Mouse (Mus musculus): ENCODE results near the gene Wdr19. TPM values are rescaled to one million over a fixed set of nuclear protein-coding genes. Genes with fewer than 3 reads are reported as not detected.

Wdr19 gene
- 4.6 and 6.1 TPM in 2 replicates for polyA plus RNA-seq (2012; rRNA removed)

GRCm38 (mm10) chr5:65199346-65200128, at the start of gene Wdr19:
TSS of gene Wdr19 (plus strand) at chr5:65199696.

Other genes starting within 250 kb of the Wdr19 start
- gene Tlr6, start 239.6 kb upstream of the Wdr19 start, polyA plus RNA-seq (2012; rRNA removed), result 0.42 and 1.1 TPM in 2 replicates
- gene Fam114a1, start 229.6 kb upstream of the Wdr19 start, polyA plus RNA-seq (2012; rRNA removed), result 30.8 and 53.2 TPM in 2 replicates
- gene Tmem156, start 107.6 kb upstream of the Wdr19 start, polyA plus RNA-seq (2012; rRNA removed), result 0.14 TPM in 1 of 2 replicates, not detected in the other
- 36.0 and 38.3 TPM in 2 replicates for gene Klhl5, start 92.2 kb upstream of the Wdr19 start, polyA plus RNA-seq (2012; rRNA removed)
- 13.2 and 14.4 TPM in 2 replicates for gene Rfc1, start 136.0 kb downstream of the Wdr19 start, polyA plus RNA-seq (2012; rRNA removed)
- 2.1 and 2.2 TPM in 2 replicates for gene Klb, start 148.6 kb downstream of the Wdr19 start, polyA plus RNA-seq (2012; rRNA removed)
- gene Rpl9, start 191.7 kb downstream of the Wdr19 start, polyA plus RNA-seq (2012; rRNA removed), result 133 and 196 TPM in 2 replicates
- 8.3 and 10.8 TPM in 2 replicates for gene Lias, start 191.8 kb downstream of the Wdr19 start, polyA plus RNA-seq (2012; rRNA removed)
- gene Ugdh, start 236.3 kb downstream of the Wdr19 start, polyA plus RNA-seq (2012; rRNA removed), result 10.0 and 12.3 TPM in 2 replicates

Measured in ovary, adult 2 months (tissue).